Mouse (Mus musculus) lung, embryonic 15.5 days (tissue): Measurements from ENCODE around the gene Kif26b. TPM values are rescaled to one million over a fixed set of nuclear protein-coding genes. Genes with fewer than 3 reads are reported as not detected.

ENCODE experiments used
- ATAC-seq: fragments of 200-750 bp; cut with Nextera tagmentation; 2 replicates; pipeline ENCODE4 v1.8.0; 2017; ENCODE audit warnings: moderate number of reproducible peaks, borderline replicate concordance; ENCODE audit not compliant: low FRiP score, low TSS enrichment; ENCODE audit errors: extremely low read depth
- H3K27ac ChIP-seq: fragments of 300-500 bp; sonication (generic); 2 replicates; pipeline ENCODE4 v1.5.1; 2015; ENCODE audit warnings: moderate library complexity, mild to moderate bottlenecking, inconsistent platforms
- H3K27me3 ChIP-seq: fragments of 300-500 bp; sonication (generic); 2 replicates; pipeline ENCODE4 v1.6.1; 2015; ENCODE audit warnings: inconsistent platforms
- H3K36me3 ChIP-seq: fragments of 300-500 bp; sonication (generic); 2 replicates; pipeline ENCODE4 v1.6.1; 2015; ENCODE audit warnings: inconsistent platforms
- H3K4me1 ChIP-seq: fragments of 300-500 bp; sonication (generic); 2 replicates; pipeline ENCODE4 v1.6.1; 2015; ENCODE audit warnings: inconsistent platforms
- H3K4me2 ChIP-seq: fragments of 300-500 bp; sonication (generic); 2 replicates; pipeline ENCODE4 v1.6.1; 2015; ENCODE audit warnings: inconsistent platforms, mild to moderate bottlenecking, moderate library complexity
- H3K4me3 ChIP-seq: fragments of 300-500 bp; sonication (generic); 2 replicates; pipeline ENCODE4 v1.5.1; 2015; ENCODE audit warnings: mild to moderate bottlenecking, inconsistent platforms
- H3K9ac ChIP-seq: fragments of 300-500 bp; sonication (generic); 2 replicates; pipeline ENCODE4 v1.6.1; 2015; ENCODE audit warnings: inconsistent platforms
- H3K9me3 ChIP-seq: fragments of 300-500 bp; sonication (generic); 2 replicates; pipeline ENCODE4 v1.6.1; 2016; ENCODE audit warnings: inconsistent platforms
- WGBS: fragments of 180-500 bp; shearing (Covaris S2); methylation state at CpG from one replicate; pipeline ENCODE4 v1.1.7; 2015; 5-methylcytosine and 5-hydroxymethylcytosine counted together
- polyA plus RNA-seq: library from polyadenylated mRNA; unstranded; fragments of >200 nt; fragmentation: Nextera tagmentation; extraction: Ambion mirVana; gene quantifications from 2 replicates; pipeline ENCODE4 v1.2.1, GENCODE M21; 2015

Kif26b gene
- polyA plus RNA-seq, 1 experiment from 2014 or later = 1.7 TPM

DNA sequence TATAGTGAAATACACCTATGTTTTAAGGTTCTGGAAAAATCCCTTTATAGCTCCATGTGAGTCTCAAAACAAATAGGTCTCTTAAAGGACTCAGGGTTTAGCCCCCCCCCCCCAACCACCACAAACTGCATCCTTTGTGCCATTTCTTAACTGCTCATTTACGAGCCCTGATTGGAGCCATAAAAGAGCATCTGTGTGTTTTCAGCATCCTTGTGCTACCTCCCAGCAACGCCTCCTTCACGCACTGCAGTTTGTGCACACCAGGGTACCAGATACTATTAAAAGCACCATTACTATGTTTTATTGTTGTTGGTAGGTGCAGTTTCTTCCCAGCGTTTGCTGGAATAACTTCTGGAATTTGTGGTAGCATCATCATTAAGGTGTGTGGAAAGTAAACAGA is 42.1 kb downstream of the Kif26b start:
- no peaks in the 10 kb centered on the region for H3K36me3 ChIP-seq
- no peak for ATAC-seq
- no peak overlapping the region for H3K27ac ChIP-seq
- H3K27me3 ChIP-seq = no peaks in the 10 kb centered on the region; the same call in 1 of the 2 replicates
- no peak overlapping the region for H3K9ac ChIP-seq
- no peaks in the 10 kb centered on the region for H3K9me3 ChIP-seq
- no peak overlapping the region for H3K4me3 ChIP-seq
- WGBS = 78% methylated on average over 4 of the region's 4 CpGs
- no peak overlapping the region for H3K4me2 ChIP-seq
- H3K4me1 ChIP-seq = no peaks in the 10 kb centered on the region

DNA sequence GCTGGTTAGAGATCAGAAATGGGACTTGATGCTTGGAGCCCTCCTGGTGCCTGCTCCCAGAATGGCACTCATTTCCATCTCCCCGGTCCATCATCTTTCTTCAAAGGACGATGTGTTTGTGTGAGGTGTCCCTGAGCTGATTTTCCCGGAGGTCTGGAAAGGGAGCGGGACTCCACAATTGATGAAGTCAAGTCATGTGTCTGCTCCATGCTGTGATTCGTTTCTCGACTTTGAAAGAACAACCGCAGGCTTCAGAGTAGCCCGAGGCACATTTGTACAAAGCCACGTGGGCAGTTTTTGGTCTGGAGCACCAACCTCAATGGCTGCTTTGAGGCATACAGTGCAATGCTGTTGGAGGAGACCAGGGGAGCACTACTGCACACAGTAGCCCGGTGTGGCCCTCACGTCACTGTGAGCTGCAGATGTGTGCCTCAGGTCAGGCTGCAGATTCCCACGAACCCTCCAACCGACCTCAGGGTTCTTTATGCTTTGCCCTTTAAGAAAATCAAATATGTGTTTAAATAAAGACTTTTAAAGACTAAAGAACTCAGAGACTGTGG is 43.0 kb downstream of the Kif26b start:
- ATAC-seq = no peak
- Histone ChIP-seq H3K27ac (no peak overlapping the region), H3K9ac (no peak overlapping the region), H3K4me3 (no peak overlapping the region), H3K27me3 (no peaks in the 10 kb centered on the region; the same call in 1 of the 2 replicates), H3K9me3 (no peaks in the 10 kb centered on the region), H3K36me3 (no peaks in the 10 kb centered on the region), H3K4me1 (no peaks in the 10 kb centered on the region), H3K4me2 (no peak overlapping the region)
- 55% methylated on average over 13 of the region's 13 CpGs for WGBS

DNA sequence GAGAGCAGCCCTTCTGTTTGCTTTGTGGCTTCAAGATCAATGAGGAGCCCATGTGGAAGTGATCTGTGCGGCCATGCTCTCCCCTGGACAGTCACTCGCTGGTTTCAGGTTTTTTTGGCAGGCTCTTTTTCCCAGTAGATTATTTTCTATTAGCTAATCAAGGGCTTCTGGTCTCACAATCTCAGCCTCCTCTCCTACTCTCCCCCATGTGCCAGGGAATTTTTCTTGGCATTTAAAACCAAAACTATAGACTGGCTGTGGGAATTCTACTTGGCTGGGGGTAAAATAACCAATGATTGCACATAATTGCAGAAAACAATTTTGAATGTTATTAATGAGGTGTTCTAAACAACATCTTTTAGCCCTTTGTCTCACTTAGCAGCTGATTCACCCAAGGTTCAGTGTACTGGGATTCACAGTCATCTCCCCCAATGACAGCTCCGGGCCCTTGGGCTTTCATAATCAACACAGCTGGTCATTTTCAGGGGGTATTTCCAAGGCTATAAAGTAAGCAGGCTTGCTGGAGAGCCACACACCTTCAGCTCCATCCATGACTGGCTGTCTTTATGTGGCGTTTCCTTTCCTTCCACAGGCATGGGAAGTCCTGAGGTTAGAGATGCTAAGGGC is 44.6 kb downstream of the Kif26b start:
- Histone ChIP-seq H3K9ac (no peak overlapping the region), H3K27me3 (no peaks in the 10 kb centered on the region; the same call in 1 of the 2 replicates), H3K9me3 (no peaks in the 10 kb centered on the region), H3K4me2 (no peak overlapping the region), H3K4me1 (no peaks in the 10 kb centered on the region), H3K4me3 (no peak overlapping the region), H3K27ac (no peak overlapping the region), H3K36me3 (no peaks in the 10 kb centered on the region)
- ATAC-seq = peak; percentile 62; the same call in 1 of the 2 replicates
- WGBS = 38% methylated on average over 4 of the region's 4 CpGs

DNA sequence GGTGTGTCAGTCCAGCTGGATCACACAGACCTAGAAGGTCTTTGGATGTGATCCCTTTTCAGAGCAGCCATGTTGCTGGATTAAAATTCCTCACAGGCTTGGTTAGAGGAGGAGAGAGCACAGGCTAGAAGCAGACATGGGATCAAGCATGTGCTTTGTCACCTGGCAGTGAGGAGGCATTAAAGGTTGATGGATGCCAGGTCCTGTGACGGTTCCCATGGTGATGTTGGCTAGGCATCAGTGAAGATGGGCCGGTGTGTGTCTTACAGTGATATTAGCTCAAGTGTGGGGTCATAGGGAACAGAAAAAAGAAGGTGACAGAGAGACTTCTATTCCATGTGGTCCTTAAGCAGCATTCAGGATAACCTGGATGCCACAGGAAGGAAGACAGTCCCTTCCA is 46.8 kb downstream of the Kif26b start:
- H3K4me3 ChIP-seq = no peak overlapping the region
- H3K4me2 ChIP-seq = no peak overlapping the region
- no peaks in the 10 kb centered on the region for H3K36me3 ChIP-seq
- no peak overlapping the region for H3K27ac ChIP-seq
- no peaks in the 10 kb centered on the region for H3K4me1 ChIP-seq
- WGBS = 95% methylated on average over 2 of the region's 2 CpGs
- no peak overlapping the region for H3K9ac ChIP-seq
- no peak for ATAC-seq
- no peaks in the 10 kb centered on the region for H3K27me3 ChIP-seq
- no peaks in the 10 kb centered on the region for H3K9me3 ChIP-seq

DNA sequence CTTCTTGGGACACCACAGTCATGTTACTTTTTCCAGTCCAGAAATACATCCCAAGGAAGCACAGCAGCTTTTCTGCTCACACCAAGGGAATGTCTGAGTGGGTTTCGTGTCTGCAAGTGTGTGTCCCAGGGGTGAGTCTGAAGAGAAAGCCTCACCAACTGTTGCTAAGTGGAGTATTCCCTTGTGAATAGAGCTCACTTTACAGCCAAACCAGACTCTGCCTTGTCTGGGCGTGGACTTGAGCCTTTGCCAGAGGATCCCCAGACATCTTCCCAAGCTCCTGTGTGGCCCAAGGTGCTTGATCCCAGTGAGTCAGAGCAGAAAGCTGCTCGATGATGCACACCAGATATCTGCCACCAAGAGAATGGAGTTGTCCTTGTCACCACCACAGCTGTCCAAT is 48.0 kb downstream of the Kif26b start:
- Histone ChIP-seq H3K27ac (no peak overlapping the region), H3K9me3 (no peaks in the 10 kb centered on the region), H3K4me1 (no peaks in the 10 kb centered on the region), H3K4me3 (no peak overlapping the region), H3K4me2 (no peak overlapping the region), H3K36me3 (no peaks in the 10 kb centered on the region), H3K27me3 (no peaks in the 10 kb centered on the region), H3K9ac (no peak overlapping the region)
- no peak for ATAC-seq
- 72% methylated on average over 3 of the region's 3 CpGs for WGBS

- 70% methylated on average over 5 of the region's 5 CpGs for WGBS
- H3K27me3 ChIP-seq = no peaks in the 10 kb centered on the region
- no peak for ATAC-seq
- H3K36me3 ChIP-seq = no peaks in the 10 kb centered on the region
- H3K4me3 ChIP-seq = no peak overlapping the region
- no peak overlapping the region for H3K27ac ChIP-seq
- no peak overlapping the region for H3K9ac ChIP-seq
- H3K4me1 ChIP-seq = peaks cover 4% of the 10 kb centered on the region; the same call in 1 of the 2 replicates
- H3K9me3 ChIP-seq = no peaks in the 10 kb centered on the region
- no peak overlapping the region for H3K4me2 ChIP-seq
Measured at GRCm38 (mm10) chr1:178585366-178586020, 56.6 kb downstream of the Kif26b start.

DNA sequence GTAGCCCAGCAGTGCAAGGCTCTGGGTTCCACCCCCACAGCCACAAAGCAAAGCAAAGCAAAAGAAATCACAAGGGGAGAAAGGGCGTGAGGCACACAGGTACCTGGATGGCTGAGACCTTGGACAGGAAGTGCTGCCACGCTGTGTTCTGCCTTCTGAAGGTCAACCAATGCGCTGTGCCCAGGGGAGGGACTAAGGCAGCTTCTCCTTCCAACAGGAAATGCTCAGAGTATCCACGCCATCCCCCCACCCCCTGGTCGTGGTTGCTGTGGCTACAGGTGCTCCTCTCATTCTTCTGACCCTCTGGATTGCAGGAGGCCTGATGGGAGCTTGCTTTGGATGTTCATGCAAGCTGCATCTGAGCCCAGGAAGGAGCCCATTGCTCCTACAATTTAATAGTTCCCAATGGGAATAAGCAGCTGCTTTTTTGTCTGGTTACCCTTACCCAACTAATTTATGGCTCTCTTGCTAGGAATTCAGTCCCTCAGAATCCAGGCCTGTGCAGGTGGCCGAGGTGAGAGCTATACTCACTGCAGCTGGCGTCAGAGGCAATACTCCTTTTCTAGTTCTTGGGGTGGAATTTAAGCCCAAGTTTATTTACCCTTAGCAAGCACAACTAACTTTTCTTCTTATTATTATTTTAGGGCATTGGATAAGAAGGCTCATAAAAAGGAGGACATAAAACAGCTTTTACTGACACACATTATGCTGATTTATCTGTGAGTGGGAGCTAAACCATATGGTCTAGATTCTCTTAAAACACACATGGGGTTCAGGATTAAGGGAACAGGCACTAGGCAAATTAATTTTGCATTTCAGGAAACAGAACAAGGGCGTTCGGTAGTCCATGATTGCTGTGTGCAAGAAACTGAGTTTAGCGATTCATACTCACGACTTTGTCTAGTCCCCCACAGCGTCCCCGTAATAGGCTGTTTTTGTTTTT is 61.6 kb downstream of the Kif26b start:
- H3K9me3 ChIP-seq = no peaks in the 10 kb centered on the region
- H3K36me3 ChIP-seq = no peaks in the 10 kb centered on the region
- H3K4me1 ChIP-seq = peaks cover 5% of the 10 kb centered on the region; the same call in 1 of the 2 replicates
- peak; percentile 27; the same call in 1 of the 2 replicates for ATAC-seq
- H3K27ac ChIP-seq = no peak overlapping the region
- H3K9ac ChIP-seq = no peak overlapping the region
- H3K4me3 ChIP-seq = no peak overlapping the region
- no peak overlapping the region for H3K4me2 ChIP-seq
- 63% methylated on average over 13 of the region's 13 CpGs for WGBS
- H3K27me3 ChIP-seq = no peaks in the 10 kb centered on the region

DNA sequence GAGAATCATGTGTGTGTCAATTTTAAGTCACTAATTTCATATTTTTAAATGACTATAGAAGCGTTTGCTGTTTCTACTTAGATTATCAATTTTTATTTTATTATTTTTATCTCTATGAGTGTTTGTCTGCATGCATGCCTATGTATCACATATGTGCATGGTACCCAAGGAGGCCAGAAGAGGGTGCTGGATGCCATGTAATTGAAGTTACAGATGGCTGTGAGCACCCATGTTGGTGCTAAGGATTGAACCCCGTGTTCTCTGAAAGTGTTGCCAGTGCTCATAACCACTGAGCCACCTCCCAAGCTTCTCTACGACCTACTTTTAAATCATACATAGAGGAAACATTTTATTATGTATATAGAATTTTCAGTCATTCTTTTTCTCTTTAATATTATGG is 68.2 kb downstream of the Kif26b start:
- H3K9me3 ChIP-seq = no peaks in the 10 kb centered on the region
- H3K27ac ChIP-seq = no peak overlapping the region
- H3K9ac ChIP-seq = no peak overlapping the region
- ATAC-seq = no peak
- no peak overlapping the region for H3K4me2 ChIP-seq
- H3K36me3 ChIP-seq = no peaks in the 10 kb centered on the region
- peaks cover 6% of the 10 kb centered on the region; the same call in 1 of the 2 replicates for H3K4me1 ChIP-seq
- H3K27me3 ChIP-seq = no peaks in the 10 kb centered on the region
- H3K4me3 ChIP-seq = no peak overlapping the region
- WGBS = 92% methylated on average over 3 of the region's 3 CpGs

GRCm38 (mm10) chr1:178597757-178598156 is 68.8 kb downstream of the Kif26b start:
- Histone ChIP-seq H3K4me2 (no peak overlapping the region), H3K27me3 (no peaks in the 10 kb centered on the region), H3K27ac (no peak overlapping the region), H3K4me1 (peaks cover 6% of the 10 kb centered on the region; the same call in 1 of the 2 replicates), H3K9ac (no peak overlapping the region), H3K4me3 (no peak overlapping the region), H3K9me3 (no peaks in the 10 kb centered on the region), H3K36me3 (no peaks in the 10 kb centered on the region)
- ATAC-seq = no peak
- 53% methylated on average over 6 of the region's 6 CpGs for WGBS

DNA sequence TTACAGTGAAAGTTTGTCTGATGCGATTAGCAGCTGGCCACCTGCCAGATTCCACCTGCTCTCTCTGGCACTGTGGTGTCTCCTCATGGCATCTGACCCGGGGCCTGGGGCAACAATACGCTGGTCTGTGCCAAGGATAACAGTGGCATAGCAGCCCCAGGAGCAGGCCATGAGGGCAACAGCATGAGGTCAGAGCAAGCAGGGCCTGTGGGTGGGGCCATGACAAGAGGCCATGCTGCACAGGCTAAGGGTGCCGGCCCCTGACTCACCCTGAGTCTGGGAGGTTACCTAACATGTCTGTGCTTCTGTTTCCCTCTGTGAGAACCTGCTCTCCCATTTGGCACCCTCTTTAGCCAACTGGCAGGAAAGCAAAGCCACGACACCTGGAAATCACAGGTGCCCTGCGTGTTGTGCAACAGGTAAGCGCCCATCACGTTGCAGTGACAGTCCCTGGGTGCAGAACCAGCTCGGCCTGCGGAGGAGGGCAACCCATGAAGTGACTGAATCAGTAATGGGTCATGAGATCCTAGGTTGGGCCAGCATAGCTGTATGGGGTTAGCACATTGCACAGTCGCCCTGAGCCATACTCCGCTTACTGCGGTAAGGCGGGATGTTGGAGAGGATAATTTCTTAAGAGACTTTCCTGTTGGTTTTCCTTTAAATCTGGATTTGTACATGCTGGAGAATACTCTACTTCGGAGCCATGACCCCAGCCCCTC is 72.1 kb downstream of the Kif26b start:
- H3K9ac ChIP-seq = no peak overlapping the region
- H3K4me3 ChIP-seq = no peak overlapping the region
- H3K36me3 ChIP-seq = no peaks in the 10 kb centered on the region
- no peak overlapping the region for H3K4me2 ChIP-seq
- no peaks in the 10 kb centered on the region for H3K27me3 ChIP-seq
- no peaks in the 10 kb centered on the region for H3K9me3 ChIP-seq
- 74% methylated on average over 15 of the region's 15 CpGs for WGBS
- peaks cover 6% of the 10 kb centered on the region; the same call in 1 of the 2 replicates for H3K4me1 ChIP-seq
- H3K27ac ChIP-seq = no peak overlapping the region
- peak; percentile 60 for ATAC-seq

DNA sequence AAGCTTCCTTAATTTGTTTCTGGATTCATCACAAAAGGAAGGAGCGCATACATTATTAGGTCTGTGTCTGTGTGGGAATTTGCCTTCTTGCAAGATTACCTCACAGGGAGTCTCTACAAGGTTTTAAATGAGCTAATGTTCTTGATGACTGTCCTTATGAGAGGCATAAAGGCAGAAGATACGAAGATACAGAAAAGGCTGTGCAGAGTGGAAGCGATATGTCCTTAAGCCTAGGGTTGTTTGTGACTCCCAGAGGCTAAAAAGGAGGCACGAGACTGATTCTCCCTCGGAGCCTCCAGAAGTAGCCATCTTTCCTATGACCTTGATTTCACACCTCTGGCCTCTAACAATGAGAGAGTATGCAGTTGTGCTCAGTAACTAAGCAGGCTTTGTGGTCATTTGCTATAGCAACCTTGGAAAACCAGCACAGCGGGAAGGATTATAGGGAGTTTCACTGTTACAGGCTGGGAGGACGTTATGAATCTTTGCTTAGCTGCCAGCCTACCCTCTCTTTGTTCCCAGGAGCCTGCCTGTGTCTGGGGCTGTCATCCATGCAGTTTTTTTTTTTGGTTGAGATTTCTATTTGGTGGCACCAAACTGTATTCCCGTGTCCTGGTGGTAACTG is 80.3 kb downstream of the Kif26b start:
- Histone ChIP-seq H3K9me3 (no peaks in the 10 kb centered on the region), H3K36me3 (no peaks in the 10 kb centered on the region), H3K27me3 (no peaks in the 10 kb centered on the region), H3K4me1 (0 out of 2 replicates have a peak, but pooled peaks cover 3% of the 10 kb centered on the region), H3K4me3 (no peak overlapping the region), H3K4me2 (no peak overlapping the region), H3K9ac (no peak overlapping the region), H3K27ac (no peak overlapping the region)
- no peak for ATAC-seq
- WGBS = 73% methylated on average over 8 of the region's 8 CpGs
